Mouse (Mus musculus) induced T-regulatory cell, adult 2 months (primary cell): ENCODE results near the gene Pkdcc.

Source experiments
- DNase-seq: peaks from one replicate; pipeline ENCODE4 v3.0.0-alpha.2; 2012; ENCODE audit warnings: low read depth

Gene Pkdcc

DNA sequence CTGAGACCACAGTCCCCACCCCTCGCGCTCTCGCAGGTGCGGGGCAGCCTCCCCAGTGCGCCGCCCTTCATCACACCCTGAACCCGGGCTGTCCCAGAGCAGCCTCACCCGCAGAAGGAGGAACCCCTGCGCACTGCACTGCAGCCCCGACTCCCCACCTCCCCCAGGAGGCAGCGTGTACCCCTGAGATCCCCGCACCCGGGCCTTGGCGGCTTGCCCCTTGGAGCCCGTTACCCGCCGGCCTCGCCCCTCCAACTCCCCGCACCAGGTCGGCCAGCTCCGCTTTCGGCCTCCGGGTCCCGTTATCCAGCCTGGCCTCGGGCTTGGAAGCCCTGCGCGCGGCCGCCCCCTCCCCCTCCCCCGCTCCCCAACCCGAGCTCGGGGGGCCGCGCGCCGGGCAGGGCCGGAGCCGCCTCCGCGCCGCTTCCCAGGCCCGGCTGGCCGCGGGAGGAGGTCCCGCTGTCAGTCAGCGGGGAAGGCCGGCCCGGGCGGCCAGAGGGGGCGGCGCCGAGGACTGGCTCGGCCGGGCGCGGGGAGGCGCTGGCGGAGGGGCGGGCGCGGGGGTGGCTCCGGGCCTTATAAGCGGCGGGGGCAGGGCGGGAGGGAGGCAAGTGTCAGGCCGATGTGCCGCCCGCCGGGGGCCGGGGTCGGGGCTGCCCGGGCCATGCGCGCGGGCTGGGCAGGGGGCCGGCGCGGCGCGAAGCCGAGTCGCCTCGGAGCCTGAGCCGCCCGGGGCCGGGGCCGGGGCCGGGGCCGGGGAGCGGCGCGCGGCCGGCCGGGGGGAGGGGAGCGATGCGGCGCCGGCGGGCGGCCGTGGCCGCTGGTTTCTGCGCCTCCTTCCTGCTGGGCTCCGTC, at the start of gene Pkdcc:
Gene Pkdcc, plus strand, starts transcription at position 619 of the 855 bp plus-strand sequence.
- peak; percentile 27 for DNase-seq

DNA sequence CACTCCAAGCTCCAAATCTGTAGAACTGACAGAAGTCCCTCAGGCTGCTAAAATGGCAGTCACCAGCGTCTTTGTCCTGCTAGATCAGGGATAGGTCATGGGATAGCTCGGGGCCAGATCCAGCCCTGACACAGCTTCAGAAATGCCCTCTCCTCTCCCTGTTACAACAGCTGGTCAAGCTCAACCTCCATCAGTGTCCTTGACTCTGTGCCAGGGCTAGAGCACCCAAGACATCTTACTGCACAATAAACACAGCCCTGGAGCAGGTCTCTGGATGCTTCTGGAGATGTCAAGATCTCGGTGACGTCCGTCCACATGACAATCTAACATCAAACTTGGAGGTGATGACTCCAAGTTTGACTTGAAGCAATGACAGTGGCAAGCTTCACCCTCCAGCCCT, 48.9 kb upstream of the Pkdcc start:
- no peak for DNase-seq

DNA sequence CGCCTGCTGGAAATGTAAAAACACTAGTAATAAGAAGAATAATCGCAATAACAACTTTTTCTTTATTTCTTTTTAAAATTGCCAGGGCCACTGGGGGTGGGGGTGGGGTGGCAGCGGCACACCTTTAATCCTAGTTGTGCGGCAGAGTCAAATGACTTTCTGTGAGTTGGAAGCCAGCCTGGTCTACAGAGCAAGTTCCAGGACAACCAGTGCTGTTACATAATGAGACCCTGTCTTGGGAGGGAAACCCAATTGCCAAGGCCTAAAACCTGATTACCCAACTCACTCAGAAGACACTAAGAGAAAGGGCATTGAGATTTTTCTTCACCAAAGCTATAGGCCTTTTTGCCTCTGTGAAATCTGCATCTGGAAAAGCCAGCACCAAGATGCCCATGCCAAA, 38.9 kb upstream of the Pkdcc start:
- DNase-seq = no peak

DNA sequence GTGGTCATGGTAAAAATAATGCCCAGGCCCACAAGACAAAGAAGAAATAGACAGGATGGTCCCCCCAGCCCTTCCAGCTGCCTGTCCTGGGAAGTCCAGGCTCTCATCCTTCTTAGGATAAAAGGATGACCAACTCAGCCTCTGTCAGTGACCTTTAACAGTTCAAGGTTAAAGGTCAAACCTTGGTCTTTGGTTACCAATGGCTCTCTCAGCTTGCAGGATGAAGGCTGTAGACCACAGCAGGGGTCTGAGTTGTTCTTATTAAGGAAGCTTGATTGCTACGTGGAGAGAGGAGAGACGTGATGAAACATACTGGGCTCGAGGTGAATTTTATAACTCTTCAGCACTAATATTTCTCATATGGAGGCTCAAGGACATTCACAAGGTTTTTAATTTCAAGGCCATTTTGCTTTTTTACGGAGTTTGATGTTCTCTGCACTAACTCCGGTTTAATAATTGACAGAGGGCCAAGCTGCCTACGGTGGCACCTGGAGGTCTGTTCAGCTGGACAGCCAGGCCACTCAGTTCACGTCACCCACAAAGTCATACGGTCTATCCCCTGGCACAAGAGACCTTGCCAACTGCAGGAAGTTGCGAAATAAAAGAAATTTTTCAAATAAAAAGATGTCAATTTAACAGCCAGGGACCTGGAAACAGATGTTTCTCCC, 36.5 kb upstream of the Pkdcc start:
- DNase-seq = no peak

DNA sequence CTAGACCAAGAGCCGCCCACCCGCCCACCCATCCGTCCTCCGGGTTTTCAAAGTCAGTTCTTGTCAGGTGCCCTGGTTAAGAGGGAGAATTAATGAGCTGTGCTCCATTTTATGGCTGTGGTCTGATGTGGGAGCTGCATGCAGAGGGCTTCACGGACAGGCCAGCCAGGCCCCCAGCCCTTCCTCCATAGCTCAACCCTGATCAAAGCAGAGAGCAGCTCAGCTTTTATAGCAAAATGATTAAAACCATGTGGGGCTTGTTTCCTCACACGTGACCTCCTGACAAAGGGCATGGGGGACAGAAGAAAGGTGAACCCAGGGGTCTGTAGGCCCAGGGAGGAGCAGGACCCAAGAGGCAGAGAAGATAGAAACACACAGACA, 36.0 kb upstream of the Pkdcc start:
- DNase-seq = no peak

DNA sequence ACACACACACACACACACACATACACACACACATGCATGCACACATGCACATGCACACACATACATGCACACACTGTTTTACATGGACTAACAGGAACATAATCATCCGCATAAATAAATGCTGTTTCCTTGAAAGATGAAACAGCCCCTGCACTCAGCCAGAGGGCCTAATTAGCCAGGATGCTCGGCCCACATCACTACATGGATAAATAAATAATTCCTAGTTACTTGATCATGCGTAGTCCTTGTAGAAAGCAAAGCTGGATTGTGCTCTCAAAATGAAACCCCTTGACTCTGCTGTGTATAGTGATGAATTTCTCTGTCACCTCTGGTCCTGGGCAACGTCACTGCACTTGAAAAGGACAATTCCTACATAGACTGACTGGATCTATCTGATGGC, 35.5 kb upstream of the Pkdcc start:
- DNase-seq = no peak

DNA sequence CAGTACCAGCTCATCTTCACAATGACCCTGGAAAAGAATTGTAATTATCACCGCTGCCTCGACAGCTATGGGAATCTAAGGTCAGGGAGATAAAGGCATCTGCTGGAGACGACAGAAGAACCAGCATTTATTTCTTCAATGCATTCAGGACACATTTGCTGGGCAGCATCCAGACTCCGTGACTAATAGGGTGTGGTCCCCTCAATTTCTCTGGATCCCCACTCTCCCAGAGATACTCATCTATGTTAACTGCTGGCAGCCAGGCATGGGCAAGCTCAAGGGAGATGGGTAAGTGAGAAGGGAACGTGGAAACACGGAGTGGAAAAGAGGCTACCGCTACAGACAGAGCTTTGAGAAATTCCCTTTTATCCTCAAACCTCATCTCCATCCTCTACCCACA, 34.0 kb upstream of the Pkdcc start:
- DNase-seq = no peak

DNA sequence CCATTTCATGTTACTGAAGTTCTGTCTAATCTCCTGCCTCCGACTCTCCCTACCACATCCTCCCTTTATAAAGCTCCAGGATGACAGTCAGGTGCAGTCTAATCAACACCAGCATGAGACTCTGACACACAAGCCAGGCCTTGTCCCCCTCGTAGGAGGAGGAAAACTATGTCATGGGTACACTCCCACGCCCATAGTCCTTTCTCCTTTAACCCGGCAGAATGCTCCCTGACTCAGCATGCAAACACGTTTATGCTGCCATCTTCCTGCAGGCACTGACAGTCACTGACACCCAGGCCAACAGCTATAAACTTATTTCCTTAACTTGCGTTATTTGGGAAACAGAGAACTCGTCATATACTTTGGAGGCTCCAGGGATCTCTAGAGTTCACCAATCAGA, 33.5 kb upstream of the Pkdcc start:
- no peak for DNase-seq

DNA sequence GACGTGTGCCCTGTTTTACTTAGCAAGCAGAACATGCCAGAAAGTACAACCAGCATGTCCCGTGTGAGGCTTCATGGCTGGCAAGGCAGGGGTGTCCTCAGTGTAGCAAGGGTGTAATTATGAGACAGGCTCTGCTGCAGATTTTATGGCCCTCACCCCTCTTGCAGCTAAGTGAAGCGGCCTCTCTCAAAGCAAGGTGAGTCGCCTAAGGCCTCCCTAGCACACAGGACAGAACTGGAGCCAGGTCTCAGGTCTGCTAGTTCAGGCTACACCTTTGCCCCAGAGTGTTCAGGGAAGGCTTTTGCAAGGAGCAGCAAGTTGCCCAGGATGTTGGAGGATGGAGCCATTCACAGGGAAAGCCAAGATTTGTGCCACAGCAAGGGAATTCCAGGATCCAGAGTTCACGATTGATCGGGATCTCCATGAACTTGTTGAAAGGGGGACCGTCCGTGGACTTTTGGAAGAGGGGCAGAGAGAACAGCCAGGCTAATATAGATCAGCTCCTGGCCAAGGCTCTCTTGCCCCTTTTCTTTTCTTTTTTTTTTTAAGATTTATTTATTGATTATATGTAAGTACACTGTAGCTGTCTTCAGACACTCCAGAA, 32.9 kb upstream of the Pkdcc start:
- DNase-seq = no peak

DNA sequence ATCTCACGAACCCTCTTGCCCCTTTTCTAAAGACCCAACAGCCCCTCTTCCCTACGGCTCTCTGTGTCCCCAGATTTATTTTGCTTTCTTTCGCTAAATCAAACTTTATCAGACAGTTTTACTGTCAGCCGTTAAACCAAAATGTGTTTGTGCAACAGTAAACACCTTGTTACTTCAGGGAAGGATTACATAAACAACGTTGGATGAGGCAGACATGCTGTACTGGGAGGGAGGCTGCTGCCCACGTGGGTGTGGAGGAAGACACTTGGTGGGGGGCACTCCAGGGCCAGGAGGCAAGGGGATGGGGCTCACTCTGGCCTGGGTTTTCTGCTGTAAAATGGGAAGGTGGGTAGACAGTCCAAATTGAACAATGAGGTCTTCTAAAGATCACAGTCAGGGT, 32.3 kb upstream of the Pkdcc start:
- DNase-seq = no peak

DNA sequence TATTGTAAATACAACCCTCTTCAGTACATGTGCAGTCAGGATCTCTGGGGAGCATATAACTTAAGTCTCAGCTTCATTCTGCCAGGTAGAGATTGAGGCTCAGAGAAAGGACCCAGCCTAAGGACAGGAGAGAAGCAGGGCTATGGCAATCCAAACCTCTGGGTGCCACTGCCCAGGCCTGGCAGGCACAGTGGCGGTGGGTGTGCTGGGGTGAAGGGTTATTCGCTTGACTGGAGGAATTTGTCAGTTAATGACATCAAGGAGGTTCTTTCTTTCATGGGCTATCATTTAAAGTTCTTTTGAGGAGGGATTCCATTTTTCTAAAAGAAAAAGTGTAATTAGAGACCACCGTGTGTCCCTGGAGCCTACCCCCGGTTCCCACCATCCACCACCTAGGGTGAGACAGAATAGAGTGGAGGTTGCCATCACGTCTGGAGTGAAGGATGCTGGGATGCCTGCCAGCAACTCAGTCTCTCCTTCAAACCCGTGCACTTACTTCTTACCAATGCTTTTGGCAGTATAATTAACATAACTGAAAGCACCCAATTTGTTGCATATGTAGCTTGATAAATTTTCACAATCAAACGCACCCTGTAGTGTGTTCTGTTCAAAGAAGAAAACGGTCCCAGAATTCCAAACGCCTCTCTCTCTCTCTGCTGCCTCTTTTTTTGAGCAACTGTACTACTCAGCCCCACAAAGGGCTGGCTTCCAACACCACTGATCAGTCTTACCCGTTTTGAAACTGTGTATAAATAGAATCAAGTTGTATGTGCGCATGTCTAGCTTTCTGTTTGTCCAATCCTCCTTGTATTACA, 27.1 kb upstream of the Pkdcc start:
- DNase-seq = no peak

DNA sequence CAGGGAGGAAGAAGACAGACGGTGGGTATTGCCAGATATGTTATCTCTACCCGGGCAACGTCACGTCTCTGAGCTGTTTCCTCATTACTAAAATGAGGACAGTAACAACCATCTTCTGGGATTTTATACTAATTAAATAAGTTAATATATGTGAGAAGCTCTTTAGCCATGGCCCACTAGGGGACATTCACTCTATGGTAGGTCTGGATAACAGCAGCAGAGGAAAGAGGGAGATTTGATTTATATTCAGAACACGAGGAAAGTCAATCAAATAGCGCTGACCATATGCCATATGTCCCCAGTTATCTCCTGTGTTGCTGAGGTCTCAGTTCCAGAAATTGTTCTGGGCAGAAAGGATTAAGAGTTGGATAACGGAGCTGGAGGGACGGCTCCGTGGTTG, 24.3 kb upstream of the Pkdcc start:
- DNase-seq = no peak

DNA sequence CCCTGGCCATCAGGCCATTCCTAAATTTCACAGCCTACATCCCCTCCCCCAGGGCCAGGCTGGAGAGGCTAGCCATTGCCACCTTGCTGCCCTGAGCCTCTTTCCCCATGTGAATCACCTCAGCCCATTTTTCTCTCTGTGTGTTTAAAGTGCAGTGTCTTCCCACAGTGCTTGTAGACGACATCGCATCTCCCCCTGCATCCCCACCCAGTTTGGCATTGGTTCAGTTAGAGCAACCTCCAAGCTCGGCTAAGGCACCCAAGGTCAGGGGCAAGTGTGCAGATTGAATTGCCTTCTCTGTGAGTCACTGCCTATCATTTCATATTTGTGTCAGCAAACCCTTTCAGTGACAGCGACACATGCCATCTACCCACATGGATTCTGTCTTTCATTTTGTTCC, 20.6 kb upstream of the Pkdcc start:
- no peak for DNase-seq

DNA sequence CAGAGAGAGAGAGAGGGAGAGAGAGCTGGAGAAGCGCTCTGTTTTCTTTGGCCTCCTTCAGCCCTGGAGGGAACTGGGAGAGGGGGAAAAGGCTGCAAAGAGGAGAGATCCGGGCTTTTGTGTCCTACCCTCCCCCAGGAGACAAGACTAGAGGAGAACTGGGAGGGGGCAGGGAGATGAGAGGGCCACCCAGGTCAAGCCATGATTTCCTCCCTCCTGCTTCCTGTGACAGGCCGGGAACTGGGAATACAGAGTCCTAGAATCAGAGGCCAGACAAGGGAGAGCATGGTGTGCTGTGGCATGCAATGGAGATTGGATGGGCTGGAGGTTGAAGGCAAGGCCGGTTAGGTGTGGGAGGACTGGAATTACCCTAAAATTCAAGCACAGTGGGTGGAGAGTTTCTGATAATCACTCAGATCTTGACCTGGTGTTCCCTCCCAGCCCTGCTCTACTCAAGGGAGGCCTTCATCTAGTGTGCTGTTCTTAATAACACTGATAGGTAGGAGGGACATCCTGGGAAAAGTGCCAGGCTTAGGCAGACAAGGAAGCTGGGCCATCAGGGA, 17.6 kb upstream of the Pkdcc start:
- DNase-seq = no peak

DNA sequence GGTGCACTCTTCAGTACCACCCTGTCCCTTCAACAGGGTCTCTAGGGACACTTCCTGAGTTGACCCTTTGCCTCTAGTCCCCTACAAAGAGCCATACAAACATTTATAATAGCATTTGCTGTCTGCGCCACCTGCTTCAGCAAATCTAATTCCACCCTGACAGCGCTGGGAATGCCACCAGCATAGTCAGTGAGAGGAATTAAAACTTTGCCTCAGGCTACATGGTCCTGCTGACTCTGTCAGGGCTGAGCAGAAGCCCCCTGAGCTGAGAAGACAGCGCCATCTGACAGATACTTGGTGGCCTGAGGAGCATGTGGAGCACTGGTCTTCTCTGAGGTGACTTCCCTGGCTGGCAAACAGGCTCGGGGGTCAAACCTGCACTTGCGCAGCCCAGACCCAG, 14.6 kb upstream of the Pkdcc start:
- DNase-seq = no peak

DNA sequence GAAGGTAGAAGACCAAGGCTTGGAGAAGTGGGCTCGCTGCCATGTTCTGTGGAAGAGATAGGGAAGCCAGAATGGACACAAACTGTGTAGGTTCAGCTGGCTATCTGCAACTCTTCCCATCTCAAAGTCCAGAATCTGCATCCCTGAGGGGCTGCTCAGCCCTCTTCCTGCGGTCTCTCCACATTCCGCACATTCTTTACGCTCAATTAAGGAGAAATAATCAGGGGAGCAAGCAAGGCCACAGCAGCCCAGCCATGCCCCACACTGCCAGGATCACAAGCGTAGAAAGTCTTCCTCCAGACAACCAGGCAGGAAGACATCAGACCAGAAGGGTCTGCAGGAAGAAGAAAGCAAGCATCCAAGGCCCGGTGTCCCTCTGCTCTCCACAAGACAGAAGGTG, 13.8 kb upstream of the Pkdcc start:
- no peak for DNase-seq

DNA sequence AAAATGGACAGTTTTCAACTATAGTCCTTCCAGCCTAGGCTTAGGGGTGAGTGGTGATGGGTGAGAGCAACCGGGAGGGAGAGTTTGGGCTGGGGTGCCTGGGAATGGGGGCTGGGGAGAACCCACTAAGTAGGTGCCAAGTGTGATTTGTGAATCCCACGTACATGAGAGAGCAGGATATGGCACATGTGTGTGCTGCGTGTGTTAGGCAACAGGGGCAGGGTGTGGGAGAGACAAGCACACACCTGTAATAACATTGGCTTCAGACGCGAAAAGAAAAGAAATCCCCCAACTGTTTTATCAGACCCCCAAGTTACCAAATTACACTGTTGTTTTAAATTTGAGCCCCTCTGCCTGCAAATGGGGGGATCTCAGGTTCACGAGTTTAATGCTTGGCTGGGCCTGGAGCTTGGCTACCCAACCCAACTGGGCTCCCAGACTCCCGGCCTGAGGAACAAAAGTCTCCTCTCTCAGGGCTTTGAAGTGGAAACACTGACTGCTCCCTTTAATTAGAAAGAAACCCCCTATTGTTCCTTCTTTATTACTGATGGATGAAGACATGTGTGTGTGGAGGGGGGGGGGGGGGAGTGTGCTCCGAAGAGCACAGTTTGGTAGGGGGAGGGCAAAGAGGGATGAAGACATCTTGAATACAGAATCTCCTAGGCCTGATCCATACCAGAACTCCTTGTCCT, 11.3 kb upstream of the Pkdcc start:
- DNase-seq = no peak

DNA sequence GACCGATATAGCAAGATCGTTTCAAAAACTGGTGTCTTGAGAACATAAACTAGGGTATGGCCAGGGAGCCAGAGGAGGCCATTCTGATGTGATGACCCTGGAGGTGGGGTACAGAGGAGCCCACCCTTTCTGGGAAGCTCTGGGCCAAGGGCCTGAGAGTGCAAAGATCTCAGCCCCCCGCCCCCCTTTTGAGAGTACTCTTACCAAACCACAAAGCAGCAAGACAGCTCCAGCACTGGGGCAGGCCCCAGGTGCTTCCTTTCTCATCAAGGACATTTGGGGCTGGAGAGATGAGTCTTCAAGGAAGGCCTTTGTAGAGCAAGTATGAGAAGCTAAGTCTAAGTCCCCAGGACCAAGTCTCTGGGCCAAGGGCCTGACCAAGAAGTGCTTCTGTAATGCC, 7.8 kb upstream of the Pkdcc start:
- no peak for DNase-seq

DNA sequence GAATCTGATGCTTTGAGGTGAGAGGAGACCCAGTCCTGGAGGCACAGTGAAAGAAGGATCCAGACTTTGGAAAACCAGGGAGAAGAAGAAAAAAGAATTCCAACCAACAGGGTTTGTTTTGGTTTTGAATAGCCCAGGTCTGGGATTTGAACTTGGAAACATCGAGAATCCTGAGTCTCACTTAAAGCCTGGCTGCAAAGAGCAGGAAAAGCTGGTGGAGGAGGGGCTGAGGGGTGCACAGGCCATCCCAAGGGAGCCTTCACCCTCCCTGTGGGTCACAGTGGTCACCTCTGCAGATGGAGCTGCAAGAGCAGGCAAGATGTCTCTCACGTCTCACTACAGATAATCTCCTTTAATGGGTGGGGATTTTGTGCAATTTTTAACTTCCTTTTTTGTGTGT, 6.6 kb upstream of the Pkdcc start:
- DNase-seq = no peak

DNA sequence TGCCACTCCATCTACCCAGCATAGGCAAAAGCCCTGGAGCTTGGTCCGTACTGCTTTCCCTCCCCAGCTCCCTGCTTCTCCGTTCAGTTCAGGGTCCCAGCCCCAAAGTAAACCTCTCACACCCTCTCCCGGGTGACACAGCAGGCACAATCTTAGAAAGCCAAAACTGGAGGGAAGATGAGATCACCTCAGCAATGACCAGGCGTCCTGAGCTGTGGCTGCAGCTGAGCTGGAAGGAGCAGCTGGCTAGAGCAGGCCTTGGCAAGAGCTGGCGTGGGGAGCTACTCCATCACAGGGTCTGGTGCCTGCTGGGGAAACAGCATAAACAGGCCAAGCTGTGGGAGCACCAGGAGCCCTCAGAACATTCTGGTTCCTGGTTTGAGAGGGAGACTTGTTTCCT, 4.6 kb upstream of the Pkdcc start:
- DNase-seq = no peak

DNA sequence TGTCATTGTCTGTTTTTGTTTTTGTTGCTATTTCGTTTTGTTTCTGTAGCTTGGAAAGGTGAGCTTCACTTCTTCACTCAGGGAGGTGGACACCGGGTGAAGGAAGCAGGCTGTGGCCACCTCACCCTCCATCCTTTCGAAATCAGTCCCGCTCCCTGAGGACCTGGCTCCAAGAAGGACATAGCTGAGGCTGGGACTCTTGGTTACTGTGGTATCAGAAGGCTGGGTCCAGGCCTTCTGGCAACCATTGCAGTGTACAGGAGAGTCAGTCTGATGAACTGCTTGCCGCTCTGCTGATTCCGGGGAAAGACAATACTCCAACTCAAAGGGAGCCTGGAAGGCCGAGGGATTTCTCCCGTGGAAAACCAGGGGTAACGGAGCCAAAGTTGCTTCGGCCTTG, 3.9 kb upstream of the Pkdcc start:
- no peak for DNase-seq

DNA sequence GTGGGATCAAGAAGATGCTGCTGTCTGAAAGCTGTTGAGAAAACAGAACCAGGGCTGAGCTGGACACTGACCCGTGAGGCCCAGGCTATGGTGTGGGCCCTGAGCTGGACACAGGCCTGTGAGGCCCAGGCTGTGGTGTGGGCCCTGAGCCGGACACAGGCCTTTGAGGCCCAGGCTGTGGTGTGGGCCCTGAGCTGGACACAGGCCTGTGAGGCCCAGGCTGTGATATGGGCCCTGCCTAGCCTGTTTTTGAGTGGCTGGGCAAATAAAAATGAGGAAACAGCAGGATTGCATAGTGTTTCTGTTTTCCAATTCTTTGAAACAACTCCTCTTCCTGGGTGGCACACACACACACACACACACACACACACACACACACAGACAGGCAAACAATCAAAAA, 2.7 kb upstream of the Pkdcc start:
- no peak for DNase-seq
